ENCODE assay signal across 14 mouse cellular contexts in genomic region chr10:36572540-36572939, GRCm38 (mm10).
"Had no signal": no experiment of that assay in that cellular context is flagged by ENCODE, and none has a peak within 500 bp of the region (broad histone marks: within the 10 kb centered on the region; RNA-seq: fewer than 3 reads in every experiment).

No protein-coding gene starts in this region.

- ATAC-seq: intestine, embryonic 16.5 days; liver, embryonic 12.5 days had no signal

- H3K27me3 ChIP-seq: kidney, embryonic 15.5 days; limb, embryonic 15.5 days; liver, embryonic 12.5 days; neural tube, embryonic 12.5 days had no signal

- H3K27ac ChIP-seq: kidney, embryonic 15.5 days; left cerebral cortex, adult 2 months; limb, embryonic 15.5 days; liver, embryonic 12.5 days; neural tube, embryonic 12.5 days had no signal

- H3K4me1 ChIP-seq: kidney, embryonic 15.5 days; limb, embryonic 15.5 days; liver, embryonic 12.5 days; neural tube, embryonic 12.5 days had no signal

- H3K36me3 ChIP-seq: kidney, embryonic 15.5 days; limb, embryonic 15.5 days; liver, embryonic 12.5 days; neural tube, embryonic 12.5 days had no signal

- H3K4me2 ChIP-seq: kidney, embryonic 15.5 days; limb, embryonic 15.5 days; liver, embryonic 12.5 days; lung, embryonic 14.5 days; neural tube, embryonic 12.5 days had no signal

- H3K4me3 ChIP-seq: kidney, embryonic 15.5 days; left cerebral cortex, adult 2 months; limb, embryonic 15.5 days; liver, embryonic 12.5 days; myocyte; neural tube, embryonic 12.5 days had no signal

- H3K9me3 ChIP-seq: kidney, embryonic 15.5 days; limb, embryonic 15.5 days; liver, embryonic 12.5 days; neural tube, embryonic 12.5 days had no signal

- DNase-seq: kidney, adult 2 months; kidney, postnatal 25 days; lung, embryonic 14.5 days; lung, postnatal 10 days; lung, postnatal 4 days; right cerebral cortex, postnatal 14 days; thymus, postnatal 36 days had no signal

- H3K9ac ChIP-seq: kidney, embryonic 15.5 days; limb, embryonic 15.5 days; liver, embryonic 12.5 days; lung, embryonic 14.5 days; neural tube, embryonic 12.5 days had no signal
